12 mouse cellular contexts compared by ENCODE assay signal in the genomic region with DNA sequence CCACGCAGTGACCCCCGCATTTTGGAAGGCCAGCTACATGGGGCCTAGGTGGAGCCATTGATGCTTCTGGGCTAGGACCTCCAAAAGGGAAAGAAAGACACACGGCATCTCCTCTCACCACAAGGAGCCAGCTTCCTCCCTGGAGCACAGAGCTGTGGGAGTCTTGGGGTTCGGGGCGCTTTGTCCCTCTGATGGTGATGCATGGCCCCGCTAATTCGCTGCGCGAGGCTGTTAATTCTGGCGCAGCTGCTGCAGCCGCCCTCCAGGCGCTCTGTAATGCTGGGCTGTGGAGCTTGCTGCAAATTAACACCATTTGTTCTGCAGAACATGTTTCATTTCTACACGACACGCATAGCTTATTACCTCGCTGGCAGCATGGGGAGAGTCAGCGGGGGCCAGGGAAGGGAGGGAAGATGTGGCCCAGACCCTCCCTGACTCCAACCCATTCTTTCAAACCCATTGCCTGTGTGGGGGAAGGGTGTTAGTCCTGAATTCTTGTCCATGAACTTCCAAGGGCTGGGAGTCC. TPM values are rescaled to one million over a fixed set of nuclear protein-coding genes. Genes with fewer than 3 reads are reported as not detected.
DNase-seq lines count a peak whose midpoint lies in the region.
"Had no signal": no experiment of that assay in that cellular context is flagged by ENCODE, and none has a peak within 500 bp of the region (broad histone marks: within the 10 kb centered on the region; RNA-seq: fewer than 3 reads in every experiment).

No protein-coding gene starts in this region.

- peaks cover 56% of the 10 kb centered on the region for H3K4me1 ChIP-seq in forebrain, embryonic 10.5 days

- H3K9me3 ChIP-seq in forebrain, embryonic 10.5 days = no peaks in the 10 kb centered on the region

- H3K36me3 ChIP-seq in forebrain, embryonic 10.5 days (replicated peaks) = no peaks in the 10 kb centered on the region

- peaks cover 84% of the 10 kb centered on the region for H3K27me3 ChIP-seq in forebrain, embryonic 10.5 days (ENCODE audit: poor library complexity, severe bottlenecking)

- peak overlapping the region; percentile 31 for H3K4me3 ChIP-seq in forebrain, embryonic 10.5 days

- H3K27ac ChIP-seq in forebrain, embryonic 10.5 days = peak overlapping the region; percentile 78

- WGBS in forebrain, embryonic 10.5 days = 11% methylated on average over 16 of the region's 16 CpGs

- DNase-seq in embryo, embryonic 10.5 days (ENCODE audit: low spot score) = peak; percentile 30
- peak; percentile 24 for DNase-seq in forebrain, embryonic 10.5 days (ENCODE audit: extremely low spot score, low spot score)
- peak; percentile 33 for DNase-seq in hindlimb bud, embryonic 11.5 days (ENCODE audit: extremely low spot score, low read depth, low spot score)
- peak; percentile 42 for DNase-seq in neural tube, embryonic 10.5 days (ENCODE audit: extremely low spot score, low spot score)
- no peak for DNase-seq in thymus, postnatal 0 days (ENCODE audit: low spot score)
- DNase-seq in kidney, adult 8-10 months = no peak
- no peak for DNase-seq in right cerebral cortex, postnatal 4 days
- DNase-seq: adrenal gland, adult 2 months; heart, adult 11 months; kidney, adult 11 months; lung, postnatal 36 days; thymus, postnatal 36 days had no signal

RNA-seq across cellular contexts. Expression of a gene that starts 29.5 kb away (rescaled TPM):
- polyA plus RNA-seq in forebrain, embryonic 10.5 days (2016; fragmentation: Nextera tagmentation; extraction: Ambion mirVana) = 19.0 and 19.1 TPM in 2 replicates
- polyA plus RNA-seq in thymus, postnatal 0 days (2015; fragmentation: Nextera tagmentation; extraction: Ambion mirVana) = 13.8 and 14.0 TPM in 2 replicates

RNA-seq across cellular contexts. Expression of a gene that starts 46.9 kb away (rescaled TPM):
- polyA plus RNA-seq in forebrain, embryonic 10.5 days (2016; fragmentation: Nextera tagmentation; extraction: Ambion mirVana) = 1.6 and 2.4 TPM in 2 replicates
- polyA plus RNA-seq in thymus, postnatal 0 days (2015; fragmentation: Nextera tagmentation; extraction: Ambion mirVana) = 15.2 and 16.7 TPM in 2 replicates

Comparison
In these comparisons a context has a peak if more than half of its experiments do, and no peak if none do; other contexts are left out.
1. DNase-seq: peak in embryo, embryonic 10.5 days (single experiment), forebrain, embryonic 10.5 days (single experiment), hindlimb bud, embryonic 11.5 days (single experiment) and neural tube, embryonic 10.5 days (single experiment); none in thymus, postnatal 0 days (single experiment), kidney, adult 8-10 months (0 of 2) and right cerebral cortex, postnatal 4 days (single experiment).